Mouse (Mus musculus) activated CD4-positive, CD25-positive, alpha-beta regulatory T cell, adult 4 months (primary cell): Measurements from ENCODE around the gene Ddn. TPM values are rescaled to one million over a fixed set of nuclear protein-coding genes. Genes with fewer than 3 reads are reported as not detected.

Experiments used
- ATAC-seq: one replicate; pipeline ENCODE4 v1.8.0; 2017
- polyA plus RNA-seq, 2 experiments: library from polyadenylated mRNA; unstranded; fragments of 100-300 nt; shearing (Covaris generic); gene quantifications; one replicate each; pipeline ENCODE4 v1.2.1; 2017

Gene Ddn
- polyA plus RNA-seq, 2 experiments from 2014 or later: not detected

- ATAC-seq: peak; percentile 50
These were observed 36.6 kb downstream of the Ddn start for GRCm38 (mm10) chr15:98772511-98773211.

GRCm38 (mm10) chr15:98771813-98772425, 37.4 kb downstream of the Ddn start:
- ATAC-seq: peak; percentile 13

- ATAC-seq: no peak
These were observed 41.0 kb downstream of the Ddn start for GRCm38 (mm10) chr15:98768259-98768658.

GRCm38 (mm10) chr15:98765929-98766328, 43.4 kb downstream of the Ddn start:
- ATAC-seq: no peak

DNA sequence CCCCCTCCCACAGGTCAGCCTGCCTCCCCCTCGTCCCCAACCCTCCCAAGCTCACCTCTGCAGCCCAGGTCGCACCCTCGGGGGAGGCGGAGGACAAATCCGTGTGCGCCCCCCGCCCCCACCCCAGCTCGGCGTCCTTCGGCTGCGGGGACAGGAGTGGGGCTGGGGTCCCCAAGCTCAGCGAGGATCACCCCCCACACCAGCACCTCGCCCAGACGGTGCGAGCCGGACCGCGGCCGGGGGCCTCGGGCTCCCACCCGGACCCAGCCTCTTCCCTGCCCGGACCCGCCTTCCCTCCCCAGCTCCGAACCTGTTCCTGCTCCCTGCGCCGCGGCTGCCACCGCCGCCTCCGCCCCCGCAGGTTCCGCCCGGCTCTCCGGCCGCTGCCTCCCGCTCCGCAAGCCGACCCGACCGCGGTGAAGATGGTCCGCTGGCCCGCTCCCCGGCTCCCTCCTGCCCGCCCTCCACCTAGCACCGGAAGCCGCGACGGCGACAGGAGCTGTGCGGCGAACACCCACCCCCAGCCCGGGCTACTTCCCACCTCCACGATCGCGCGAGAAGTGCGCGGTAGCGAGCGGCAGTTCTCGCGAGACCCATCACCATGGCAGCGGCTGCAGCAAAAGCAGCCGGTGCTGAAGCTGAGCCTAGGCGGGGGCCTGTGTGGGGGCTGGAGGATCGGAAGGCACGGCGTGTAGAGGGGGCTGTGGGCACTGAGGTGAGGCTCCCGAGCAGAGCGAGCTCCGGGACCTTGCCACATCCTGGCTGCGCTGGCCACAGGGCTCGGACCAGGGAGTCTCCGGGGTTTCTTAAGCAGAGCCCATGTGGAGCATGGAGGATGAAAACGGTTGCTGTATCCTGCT, 46.4 kb downstream of the Ddn start, which contains the start of gene Arf3:
Gene Arf3, minus strand, starts transcription at position 545 of the 860 bp plus-strand sequence.
- peak; percentile 97 for ATAC-seq

GRCm38 (mm10) chr15:98762201-98762621, 47.1 kb downstream of the Ddn start:
- ATAC-seq: no peak

- no peak for ATAC-seq
These were observed 55.2 kb downstream of the Ddn start for GRCm38 (mm10) chr15:98754125-98754524.

Other genes starting within 250 kb of the Ddn start
- 10 to 100 TPM; 71.1 to 73.1 TPM for gene Ccnt1, start 238.6 kb downstream of the Ddn start, polyA plus RNA-seq
- not detected for gene 4930415O20Rik, start 238.5 kb downstream of the Ddn start, polyA plus RNA-seq
- under 1 TPM; 0.36 to 0.56 TPM for gene Adcy6, start 199.4 kb downstream of the Ddn start, polyA plus RNA-seq
- gene Cacnb3, start 178.7 kb downstream of the Ddn start, polyA plus RNA-seq: under 1 TPM in 1 of 2 experiments, not detected in 1; 0.19 TPM
- 10 to 100 TPM; 22.8 to 27.3 TPM for gene Ddx23, start 146.6 kb downstream of the Ddn start, polyA plus RNA-seq
- gene Rnd1, start 132.0 kb downstream of the Ddn start, polyA plus RNA-seq: 1 to 10 TPM in 1 of 2 experiments, under 1 TPM in 1; 0.50 to 1.5 TPM
- under 1 TPM in 1 of 2 experiments, not detected in 1; 0.62 TPM for gene Ccdc65, start 101.3 kb downstream of the Ddn start, polyA plus RNA-seq
- gene Fkbp11, start 81.3 kb downstream of the Ddn start, polyA plus RNA-seq: 1 to 10 TPM; 1.3 to 1.7 TPM
- gene Arf3, start 46.3 kb downstream of the Ddn start, polyA plus RNA-seq: 10 to 100 TPM; 29.9 to 46.7 TPM
- under 1 TPM in 1 of 2 experiments, not detected in 1; 0.22 TPM for gene Wnt10b, start 31.3 kb downstream of the Ddn start, polyA plus RNA-seq
- gene Wnt1, start 19.6 kb downstream of the Ddn start, polyA plus RNA-seq: not detected
- 100 to 1,000 TPM in 1 of 2 experiments, 10 to 100 TPM in 1; 98.2 to 133 TPM for gene Prkag1, start 22.0 kb upstream of the Ddn start, polyA plus RNA-seq
- gene Kmt2d, start 61.7 kb upstream of the Ddn start, polyA plus RNA-seq: 10 to 100 TPM; 21.7 to 29.2 TPM
- 1 to 10 TPM; 8.7 to 8.8 TPM for gene Rhebl1, start 85.0 kb upstream of the Ddn start, polyA plus RNA-seq
- gene Dhh, start 89.0 kb upstream of the Ddn start, polyA plus RNA-seq: under 1 TPM; 0.11 to 0.15 TPM
- gene Lmbr1l, start 108.7 kb upstream of the Ddn start, polyA plus RNA-seq: 10 to 100 TPM; 24.2 to 42.0 TPM
- 100 to 1,000 TPM; 510 to 711 TPM for gene Tuba1b, start 125.1 kb upstream of the Ddn start, polyA plus RNA-seq
- not detected for gene Gm49450, start 144.1 kb upstream of the Ddn start, polyA plus RNA-seq
- gene Tuba1a, start 144.2 kb upstream of the Ddn start, polyA plus RNA-seq: 100 to 1,000 TPM; 243 to 273 TPM
- 100 to 1,000 TPM in 1 of 2 experiments, 10 to 100 TPM in 1; 98.3 to 120 TPM for gene Tuba1c, start 220.4 kb upstream of the Ddn start, polyA plus RNA-seq
- not detected for gene Prph, start 245.7 kb upstream of the Ddn start, polyA plus RNA-seq